Mouse (Mus musculus) thymus, adult 18-20 months (tissue): Measurements from ENCODE around the gene Znhit3.
"Not testable (repeated sequence)": the region's sequence is repeated elsewhere in the genome, so short reads cannot be mapped to it uniquely, and the experiment has no call there.

Experiments used
- DNase-seq, 2 experiments: peaks; one replicate each; pipeline ENCODE4 v3.0.0; 2022; ENCODE audit warnings: mixed read lengths in 2 of 2

Znhit3 gene

GRCm38 (mm10) chr11:84919951-84920350 lies 3.8 kb upstream of the Znhit3 start:
- DNase-seq = no peak

GRCm38 (mm10) chr11:84919276-84919675 lies 3.1 kb upstream of the Znhit3 start:
- no peak for DNase-seq

GRCm38 (mm10) chr11:84918425-84918824 lies 2.3 kb upstream of the Znhit3 start:
- DNase-seq = peak; percentile 40 to 44

GRCm38 (mm10) chr11:84916703-84917300 lies 636 bp upstream of the Znhit3 start:
- no peak for DNase-seq

- no peak for DNase-seq
Observed at GRCm38 (mm10) chr11:84914673-84915072, 1.5 kb downstream of the Znhit3 start.

- DNase-seq = no peak
Observed at GRCm38 (mm10) chr11:84910411-84910810, 5.8 kb downstream of the Znhit3 start.

- DNase-seq = no peak
Observed at GRCm38 (mm10) chr11:84908480-84908879, 7.7 kb downstream of the Znhit3 start.

- no peak for DNase-seq
Observed at GRCm38 (mm10) chr11:84907081-84907480, 9.1 kb downstream of the Znhit3 start.

GRCm38 (mm10) chr11:84904597-84905144 lies 11.5 kb downstream of the Znhit3 start:
- no peak for DNase-seq

GRCm38 (mm10) chr11:84893113-84893512 lies 23.1 kb downstream of the Znhit3 start:
- DNase-seq = no peak

- no peak for DNase-seq
Observed at GRCm38 (mm10) chr11:84891705-84892104, 24.5 kb downstream of the Znhit3 start.

GRCm38 (mm10) chr11:84889492-84889891 lies 26.7 kb downstream of the Znhit3 start:
- no peak for DNase-seq

GRCm38 (mm10) chr11:84888025-84888424 lies 28.1 kb downstream of the Znhit3 start:
- no peak for DNase-seq

- DNase-seq = no peak
Observed at GRCm38 (mm10) chr11:84886767-84887511, 29.2 kb downstream of the Znhit3 start.

- DNase-seq = no peak
Observed at GRCm38 (mm10) chr11:84886236-84886635, 29.9 kb downstream of the Znhit3 start.

- DNase-seq = no peak
Observed at GRCm38 (mm10) chr11:84885238-84885637, 30.9 kb downstream of the Znhit3 start.

GRCm38 (mm10) chr11:84882346-84882745 lies 33.8 kb downstream of the Znhit3 start:
- no peak for DNase-seq

GRCm38 (mm10) chr11:84880971-84881370 lies 35.2 kb downstream of the Znhit3 start:
- DNase-seq = no peak

- DNase-seq = peak; percentile 24 to 40
Observed at GRCm38 (mm10) chr11:84880465-84880961, 35.7 kb downstream of the Znhit3 start.

GRCm38 (mm10) chr11:84879772-84880464 lies 36.2 kb downstream of the Znhit3 start, which contains the start of the genes Myo19 and Pigw:
Gene Myo19 (plus strand): TSS chr11:84880148.
Gene Pigw (minus strand): TSS chr11:84880285.
- peak; percentile 60 to 66 for DNase-seq

- no peak for DNase-seq
Observed at GRCm38 (mm10) chr11:84879007-84879771, 37.0 kb downstream of the Znhit3 start.

- DNase-seq = not testable (repeated sequence)
Observed at GRCm38 (mm10) chr11:84876020-84876419, 40.1 kb downstream of the Znhit3 start.
